Mouse (Mus musculus): ENCODE results near the gene Mpg. TPM values are rescaled to one million over a fixed set of nuclear protein-coding genes. Genes with fewer than 3 reads are reported as not detected.
"Not testable (repeated sequence)": the region's sequence is repeated elsewhere in the genome, so short reads cannot be mapped to it uniquely, and the experiment has no call there.

The Mpg gene
- polyA plus RNA-seq, 1 experiment from 2014 or later = 31.2 TPM

GRCm38 (mm10) chr11:32194086-32194485 lies 32.2 kb upstream of the Mpg start:
- Histone ChIP-seq H3K27ac (no peak overlapping the region), H3K4me1 (peaks cover 16% of the 10 kb centered on the region), H3K4me3 (no peak overlapping the region), H3K27me3 (ENCODE audit: poor library complexity, severe bottlenecking) (peaks cover 16% of the 10 kb centered on the region; the same call in 1 of the 2 replicates), H3K36me3 (replicated peaks) (no peaks in the 10 kb centered on the region), H3K9me3 (no peaks in the 10 kb centered on the region)
- DNase-seq (ENCODE audit: extremely low spot score, low spot score) = no peak
- WGBS = 86% methylated on average over 10 of the region's 10 CpGs

GRCm38 (mm10) chr11:32194626-32195025 lies 31.7 kb upstream of the Mpg start:
- H3K4me3 ChIP-seq = no peak overlapping the region
- 84% methylated on average over 5 of the region's 5 CpGs for WGBS
- no peaks in the 10 kb centered on the region for H3K36me3 ChIP-seq (replicated peaks)
- peaks cover 16% of the 10 kb centered on the region; the same call in 1 of the 2 replicates for H3K27me3 ChIP-seq (ENCODE audit: poor library complexity, severe bottlenecking)
- H3K9me3 ChIP-seq = no peaks in the 10 kb centered on the region
- DNase-seq (ENCODE audit: extremely low spot score, low spot score) = no peak
- peaks cover 20% of the 10 kb centered on the region for H3K4me1 ChIP-seq
- H3K27ac ChIP-seq = no peak overlapping the region

- Histone ChIP-seq H3K27ac (no peak overlapping the region), H3K4me3 (no peak overlapping the region), H3K27me3 (ENCODE audit: poor library complexity, severe bottlenecking) (peaks cover 16% of the 10 kb centered on the region; the same call in 1 of the 2 replicates), H3K9me3 (no peaks in the 10 kb centered on the region), H3K36me3 (replicated peaks) (no peaks in the 10 kb centered on the region), H3K4me1 (peaks cover 20% of the 10 kb centered on the region)
- 25% methylated on average over 11 of the region's 11 CpGs for WGBS
- no peak for DNase-seq (ENCODE audit: extremely low spot score, low spot score)
Measured at GRCm38 (mm10) chr11:32195867-32196540, 30.3 kb upstream of the Mpg start.

GRCm38 (mm10) chr11:32196727-32197126 lies 29.6 kb upstream of the Mpg start:
- 78% methylated on average over 6 of the region's 6 CpGs for WGBS
- Histone ChIP-seq H3K27ac (no peak overlapping the region), H3K4me3 (no peak overlapping the region), H3K27me3 (ENCODE audit: poor library complexity, severe bottlenecking) (peaks cover 16% of the 10 kb centered on the region; the same call in 1 of the 2 replicates), H3K4me1 (peaks cover 20% of the 10 kb centered on the region), H3K9me3 (no peaks in the 10 kb centered on the region), H3K36me3 (replicated peaks) (no peaks in the 10 kb centered on the region)
- no peak for DNase-seq (ENCODE audit: extremely low spot score, low spot score)

GRCm38 (mm10) chr11:32197766-32198165 lies 28.5 kb upstream of the Mpg start:
- Histone ChIP-seq H3K27ac (no peak overlapping the region), H3K27me3 (ENCODE audit: poor library complexity, severe bottlenecking) (peaks cover 16% of the 10 kb centered on the region; the same call in 1 of the 2 replicates), H3K4me3 (no peak overlapping the region), H3K4me1 (peaks cover 20% of the 10 kb centered on the region), H3K9me3 (no peaks in the 10 kb centered on the region), H3K36me3 (replicated peaks) (no peaks in the 10 kb centered on the region)
- WGBS = 69% methylated on average over 3 of the region's 3 CpGs
- no peak for DNase-seq (ENCODE audit: extremely low spot score, low spot score)

- no peak overlapping the region for H3K4me3 ChIP-seq
- H3K27me3 ChIP-seq (ENCODE audit: poor library complexity, severe bottlenecking) = peaks cover 16% of the 10 kb centered on the region; the same call in 1 of the 2 replicates
- no peaks in the 10 kb centered on the region for H3K9me3 ChIP-seq
- no peak overlapping the region for H3K27ac ChIP-seq
- H3K36me3 ChIP-seq (replicated peaks) = no peaks in the 10 kb centered on the region
- peaks cover 20% of the 10 kb centered on the region for H3K4me1 ChIP-seq
- WGBS = 71% methylated on average over 14 of the region's 14 CpGs
- no peak for DNase-seq (ENCODE audit: extremely low spot score, low spot score)
Measured at GRCm38 (mm10) chr11:32198256-32198955, 27.9 kb upstream of the Mpg start.

GRCm38 (mm10) chr11:32199230-32199629 lies 27.1 kb upstream of the Mpg start:
- no peak overlapping the region for H3K4me3 ChIP-seq

GRCm38 (mm10) chr11:32200075-32200601 lies 26.2 kb upstream of the Mpg start, which contains the start of gene Il9r:
TSS of gene Il9r (minus strand) at chr11:32200279.
- WGBS = 77% methylated on average over 10 of the region's 10 CpGs
- Histone ChIP-seq H3K27ac (no peak within 1 kb of the TSS), H3K36me3 (replicated peaks) (no peaks in the 10 kb centered on the region), H3K4me3 (no peak within 1 kb of the TSS), H3K9me3 (no peaks in the 10 kb centered on the region), H3K27me3 (ENCODE audit: poor library complexity, severe bottlenecking) (peaks cover 19% of the 10 kb centered on the region), H3K4me1 (peaks cover 28% of the 10 kb centered on the region)
- DNase-seq (ENCODE audit: extremely low spot score, low spot score) = no peak

More at GRCm38 (mm10) chr11:32199230-32199629, 27.1 kb upstream of the Mpg start:
- H3K36me3 ChIP-seq (replicated peaks) = no peaks in the 10 kb centered on the region
- H3K9me3 ChIP-seq = no peaks in the 10 kb centered on the region
- H3K27ac ChIP-seq = no peak overlapping the region
- peaks cover 21% of the 10 kb centered on the region for H3K4me1 ChIP-seq
- 42% methylated on average over 6 of the region's 6 CpGs for WGBS
- DNase-seq (ENCODE audit: extremely low spot score, low spot score) = no peak
- peaks cover 20% of the 10 kb centered on the region for H3K27me3 ChIP-seq (ENCODE audit: poor library complexity, severe bottlenecking)

GRCm38 (mm10) chr11:32200992-32201391 lies 25.3 kb upstream of the Mpg start:
- 67% methylated on average over 1 of the region's 1 CpGs for WGBS
- Histone ChIP-seq H3K27me3 (ENCODE audit: poor library complexity, severe bottlenecking) (peaks cover 14% of the 10 kb centered on the region), H3K4me1 (peaks cover 26% of the 10 kb centered on the region)
- H3K36me3 ChIP-seq (replicated peaks); H3K9me3 ChIP-seq; H3K27ac ChIP-seq; DNase-seq (ENCODE audit: extremely low spot score, low spot score); H3K4me3 ChIP-seq: not testable (repeated sequence)

GRCm38 (mm10) chr11:32201922-32202685 lies 24.2 kb upstream of the Mpg start:
- Histone ChIP-seq H3K9me3 (no peaks in the 10 kb centered on the region), H3K36me3 (replicated peaks) (peaks cover 3% of the 10 kb centered on the region), H3K27me3 (ENCODE audit: poor library complexity, severe bottlenecking) (peaks cover 9% of the 10 kb centered on the region), H3K4me3 (no peak overlapping the region), H3K4me1 (peaks cover 29% of the 10 kb centered on the region), H3K27ac (no peak overlapping the region)
- no peak for DNase-seq (ENCODE audit: extremely low spot score, low spot score)
- WGBS = 88% methylated on average over 11 of the region's 11 CpGs

GRCm38 (mm10) chr11:32205058-32205873 lies 21.0 kb upstream of the Mpg start, which contains the start of gene Snrnp25:
TSS of gene Snrnp25 (plus strand) at chr11:32205415.
- WGBS = under 1% methylated on average over 52 of the region's 52 CpGs
- peak within 1 kb of the TSS; percentile 89 for H3K27ac ChIP-seq
- peaks cover 35% of the 10 kb centered on the region for H3K36me3 ChIP-seq (replicated peaks)
- peaks cover 5% of the 10 kb centered on the region; the same call in 1 of the 2 replicates for H3K27me3 ChIP-seq (ENCODE audit: poor library complexity, severe bottlenecking)
- H3K4me3 ChIP-seq = peak within 1 kb of the TSS; percentile 73
- DNase-seq (ENCODE audit: extremely low spot score, low spot score) = peak; percentile 96
- peaks cover 22% of the 10 kb centered on the region for H3K4me1 ChIP-seq
- no peaks in the 10 kb centered on the region for H3K9me3 ChIP-seq

- Histone ChIP-seq H3K27me3 (ENCODE audit: poor library complexity, severe bottlenecking) (no peaks in the 10 kb centered on the region), H3K27ac (no peak overlapping the region), H3K4me3 (no peak overlapping the region), H3K9me3 (no peaks in the 10 kb centered on the region), H3K4me1 (peaks cover 10% of the 10 kb centered on the region), H3K36me3 (replicated peaks) (peaks cover 89% of the 10 kb centered on the region)
- DNase-seq (ENCODE audit: extremely low spot score, low spot score) = no peak
- WGBS = 93% methylated on average over 9 of the region's 9 CpGs
Measured at GRCm38 (mm10) chr11:32210623-32211022, 15.7 kb upstream of the Mpg start.

Data from forebrain, embryonic 10.5 days (tissue).